Mouse (Mus musculus): ENCODE data around the gene Igsf11. TPM values are rescaled to one million over a fixed set of nuclear protein-coding genes. Genes with fewer than 3 reads are reported as not detected.
A peak's percentile ranks its signal among the peaks of the same experiment; 100 is the strongest.

Gene Igsf11
- polyA plus RNA-seq, 1 experiment from 2014 or later: 1.5 TPM

DNA sequence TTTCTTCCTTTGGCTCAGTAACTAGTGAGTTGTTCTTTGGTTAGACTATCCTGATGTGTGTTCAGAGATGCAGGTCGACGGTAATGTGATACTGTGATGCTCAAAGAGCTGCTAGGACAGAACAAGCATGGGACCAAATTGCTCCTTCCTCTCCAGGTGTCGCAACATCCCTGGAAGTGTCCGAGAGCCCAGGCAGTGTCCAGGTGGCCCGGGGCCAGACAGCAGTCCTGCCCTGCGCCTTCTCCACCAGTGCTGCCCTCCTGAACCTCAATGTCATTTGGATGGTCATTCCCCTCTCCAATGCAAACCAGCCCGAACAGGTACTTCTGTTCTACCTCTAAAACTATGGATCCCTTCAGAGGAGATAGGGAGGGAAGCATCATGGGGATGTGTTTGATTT is 114.5 kb downstream of the Igsf11 start:
- no peaks in the 10 kb centered on the region for H3K36me3 ChIP-seq
- WGBS: 89% methylated on average over 7 of the region's 7 CpGs
- no peak overlapping the region for H3K27ac ChIP-seq (replicated peaks)
- H3K4me1 ChIP-seq: no peaks in the 10 kb centered on the region
- H3K27me3 ChIP-seq (ENCODE audit: low read depth, poor library complexity, severe bottlenecking): no peaks in the 10 kb centered on the region
- H3K9me3 ChIP-seq (replicated peaks): no peaks in the 10 kb centered on the region
- DNase-seq (ENCODE audit: low spot score): no peak
- H3K4me3 ChIP-seq: no peak overlapping the region

DNA sequence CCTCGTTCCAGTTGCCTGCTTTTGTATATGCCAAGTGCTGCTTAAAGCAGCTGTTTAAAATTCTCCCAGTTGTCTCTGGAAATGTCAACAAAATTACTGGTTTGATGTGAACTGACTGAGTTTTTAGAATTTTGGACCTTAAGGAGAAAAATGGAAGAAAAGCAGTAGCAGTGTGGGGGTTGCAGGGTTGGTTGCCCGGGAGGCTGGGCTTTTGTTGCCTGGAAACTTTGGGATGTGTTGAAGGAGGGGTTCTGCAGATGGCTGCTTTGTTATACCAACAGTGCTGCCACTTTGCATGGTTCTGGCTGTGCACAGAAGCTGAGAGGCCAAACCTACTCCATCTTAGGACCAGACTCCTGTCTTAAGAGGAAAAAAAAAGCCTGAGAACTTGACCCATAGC is 127.0 kb downstream of the Igsf11 start:
- no peak for DNase-seq (ENCODE audit: low spot score)
- H3K9me3 ChIP-seq (replicated peaks): no peaks in the 10 kb centered on the region; the same call in 1 of the 2 replicates
- H3K27me3 ChIP-seq (ENCODE audit: low read depth, poor library complexity, severe bottlenecking): no peaks in the 10 kb centered on the region
- 58% methylated on average over 2 of the region's 2 CpGs for WGBS
- H3K27ac ChIP-seq (replicated peaks): peak overlapping the region; percentile 42; the same call in 1 of the 2 replicates
- no peaks in the 10 kb centered on the region for H3K36me3 ChIP-seq
- peaks cover 16% of the 10 kb centered on the region for H3K4me1 ChIP-seq
- no peak overlapping the region for H3K4me3 ChIP-seq

DNA sequence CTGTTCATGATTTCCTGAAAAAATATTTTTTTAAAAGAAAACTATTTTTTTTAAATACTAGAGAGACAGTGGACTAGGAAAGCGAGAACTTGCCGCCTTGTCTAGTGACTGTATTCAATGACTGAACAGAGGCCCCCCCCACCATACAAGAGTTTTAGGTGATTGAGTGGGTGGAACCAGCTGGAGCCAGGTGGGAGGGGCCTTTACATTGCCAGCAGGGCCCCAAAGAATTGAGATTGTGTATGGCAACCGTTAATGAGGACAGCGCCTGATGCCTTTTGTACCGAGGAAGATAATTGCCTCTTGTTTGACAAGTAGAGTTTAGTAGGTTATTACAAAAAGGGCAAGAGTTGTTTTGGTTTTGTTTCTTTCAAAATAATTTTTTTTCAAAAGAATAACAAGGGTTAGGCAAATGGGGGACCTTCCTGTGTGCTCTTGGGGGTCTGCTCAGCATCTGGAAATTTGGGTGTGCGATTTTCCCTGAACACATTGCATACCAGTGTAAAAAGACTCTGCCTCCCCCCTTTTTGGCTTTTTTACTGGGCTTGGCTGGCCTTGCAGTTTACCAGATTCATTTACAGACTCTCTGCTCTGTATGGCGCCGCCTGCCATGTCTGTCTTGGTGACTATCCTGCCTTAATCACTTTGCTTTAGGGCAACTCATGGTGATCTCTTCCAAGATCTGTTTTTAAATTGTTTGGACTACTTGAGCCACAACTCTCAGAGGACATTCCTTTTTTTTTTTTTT is 133.7 kb downstream of the Igsf11 start:
- no peaks in the 10 kb centered on the region for H3K9me3 ChIP-seq (replicated peaks)
- no peak for DNase-seq (ENCODE audit: low spot score)
- no peaks in the 10 kb centered on the region for H3K36me3 ChIP-seq
- no peak overlapping the region for H3K27ac ChIP-seq (replicated peaks)
- 87% methylated on average over 8 of the region's 8 CpGs for WGBS
- H3K4me1 ChIP-seq: no peaks in the 10 kb centered on the region
- H3K4me3 ChIP-seq: no peak overlapping the region
- H3K27me3 ChIP-seq (ENCODE audit: low read depth, poor library complexity, severe bottlenecking): no peaks in the 10 kb centered on the region

DNA sequence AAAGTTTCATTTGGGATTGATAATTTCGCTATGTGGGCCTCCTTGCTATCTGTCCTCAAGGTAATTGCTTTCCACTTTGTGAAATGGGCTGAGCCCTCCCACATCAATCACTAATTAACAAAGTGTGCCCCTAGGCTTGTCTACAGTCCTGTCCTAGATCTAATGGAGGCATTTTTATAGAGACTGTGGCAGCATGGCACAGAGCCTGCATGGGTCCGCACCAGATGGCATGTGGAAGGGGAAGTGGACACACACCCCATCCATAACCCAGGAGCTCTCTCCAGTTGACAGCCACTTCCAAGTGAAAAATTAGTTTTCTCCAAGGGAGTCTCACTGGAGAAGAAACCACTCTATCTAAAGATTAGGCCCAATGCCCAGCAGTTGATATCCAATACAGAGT is 138.9 kb downstream of the Igsf11 start:
- no peak for DNase-seq (ENCODE audit: low spot score)
- H3K4me1 ChIP-seq: no peaks in the 10 kb centered on the region
- WGBS: 92% methylated on average over 2 of the region's 2 CpGs
- H3K36me3 ChIP-seq: no peaks in the 10 kb centered on the region
- H3K27ac ChIP-seq (replicated peaks): no peak overlapping the region
- H3K4me3 ChIP-seq: no peak overlapping the region
- no peaks in the 10 kb centered on the region for H3K27me3 ChIP-seq (ENCODE audit: low read depth, poor library complexity, severe bottlenecking)
- no peaks in the 10 kb centered on the region for H3K9me3 ChIP-seq (replicated peaks)

DNA sequence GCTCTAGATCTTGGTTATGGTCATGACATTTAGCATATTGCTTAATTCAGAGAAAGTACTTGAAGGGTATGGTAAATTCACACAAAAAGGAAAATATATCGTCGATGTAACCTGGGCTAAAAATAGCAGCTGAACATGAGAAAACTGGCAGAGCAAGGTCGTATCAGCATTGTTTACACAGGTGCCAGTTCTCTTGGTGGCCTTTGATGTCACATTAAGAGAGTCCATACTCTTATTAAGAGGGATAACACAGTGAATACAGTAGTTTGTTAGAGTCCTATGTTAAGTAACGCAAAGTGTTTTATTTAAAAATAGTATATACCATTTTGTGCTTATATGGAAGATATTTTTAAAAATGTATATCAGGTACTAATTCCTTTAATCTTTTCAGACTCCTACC is 144.8 kb downstream of the Igsf11 start:
- Histone ChIP-seq H3K9me3 (replicated peaks) (no peaks in the 10 kb centered on the region), H3K4me1 (no peaks in the 10 kb centered on the region), H3K4me3 (no peak overlapping the region), H3K27ac (replicated peaks) (no peak overlapping the region), H3K36me3 (no peaks in the 10 kb centered on the region), H3K27me3 (ENCODE audit: low read depth, poor library complexity, severe bottlenecking) (no peaks in the 10 kb centered on the region)
- 82% methylated on average over 4 of the region's 4 CpGs for WGBS
- DNase-seq (ENCODE audit: low spot score): no peak

DNA sequence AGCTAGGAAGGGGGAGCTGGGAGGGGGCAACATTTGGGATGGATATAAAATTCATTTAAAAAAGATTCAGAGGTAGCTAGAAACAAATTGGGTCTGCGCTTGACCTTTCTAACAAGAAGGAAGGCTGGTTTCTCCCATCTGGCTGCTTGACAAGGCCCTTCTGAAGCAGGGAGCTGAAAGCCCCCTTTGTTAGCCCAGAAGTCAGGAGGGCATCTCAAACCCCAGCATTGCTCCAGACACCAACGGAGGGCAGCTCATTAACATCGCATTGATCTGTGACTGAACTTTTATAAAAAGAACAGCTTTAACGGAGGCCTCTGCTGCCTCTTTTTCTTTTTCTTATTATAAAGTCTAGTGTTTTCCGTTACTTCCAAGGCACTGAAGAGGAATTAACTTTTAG is 151.9 kb downstream of the Igsf11 start:
- Histone ChIP-seq H3K36me3 (no peaks in the 10 kb centered on the region), H3K9me3 (replicated peaks) (no peaks in the 10 kb centered on the region), H3K27ac (replicated peaks) (peak overlapping the region; percentile 39; the same call in 1 of the 2 replicates), H3K27me3 (ENCODE audit: low read depth, poor library complexity, severe bottlenecking) (peaks cover 23% of the 10 kb centered on the region; the same call in 1 of the 2 replicates), H3K4me1 (peaks cover 24% of the 10 kb centered on the region), H3K4me3 (no peak overlapping the region)
- DNase-seq (ENCODE audit: low spot score): no peak
- 31% methylated on average over 5 of the region's 5 CpGs for WGBS

DNA sequence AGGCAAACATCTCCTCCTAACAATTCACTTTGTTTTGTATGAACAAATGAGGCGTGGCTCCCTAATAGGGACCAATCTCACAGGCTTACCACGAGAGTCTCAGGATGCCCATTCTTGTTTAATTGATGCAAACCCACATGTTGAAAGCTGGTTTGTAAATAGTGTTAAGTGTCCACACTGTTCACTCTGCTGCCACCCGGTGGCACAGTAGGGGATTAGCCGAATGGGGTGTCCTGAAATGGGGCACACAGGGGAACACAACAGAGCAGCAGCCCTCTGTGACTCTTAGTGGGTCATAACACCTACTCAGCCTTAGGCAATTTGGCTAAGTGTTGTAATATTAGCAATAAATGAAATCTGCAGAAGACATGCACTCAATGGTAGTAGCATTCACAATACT is 156.4 kb downstream of the Igsf11 start:
- H3K4me3 ChIP-seq: no peak overlapping the region
- peak; percentile 35 for DNase-seq (ENCODE audit: low spot score)
- peaks cover 22% of the 10 kb centered on the region for H3K27me3 ChIP-seq (ENCODE audit: low read depth, poor library complexity, severe bottlenecking)
- peaks cover 20% of the 10 kb centered on the region for H3K4me1 ChIP-seq
- H3K9me3 ChIP-seq (replicated peaks): no peaks in the 10 kb centered on the region
- 21% methylated on average over 4 of the region's 4 CpGs for WGBS
- H3K36me3 ChIP-seq: no peaks in the 10 kb centered on the region
- no peak overlapping the region for H3K27ac ChIP-seq (replicated peaks)

DNA sequence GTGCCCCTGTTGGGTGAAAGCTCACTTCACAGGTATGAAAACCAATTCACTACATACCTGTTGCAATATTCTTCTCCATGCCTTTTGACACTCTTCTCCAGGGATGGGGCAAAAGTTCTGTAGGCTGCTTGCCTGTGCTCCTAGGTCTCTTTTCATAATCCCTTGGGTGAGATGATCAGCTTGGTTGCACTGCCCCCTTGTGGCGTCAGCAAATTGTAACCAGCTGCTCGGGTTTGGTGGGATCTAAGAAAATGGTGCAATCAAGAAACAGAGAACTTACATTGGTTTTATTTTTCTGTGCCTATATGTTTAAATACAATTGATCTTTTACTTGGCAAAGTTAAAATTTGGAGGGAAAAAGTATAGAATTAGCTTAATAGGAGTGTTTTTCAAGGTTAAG is 160.5 kb downstream of the Igsf11 start:
- Histone ChIP-seq H3K27me3 (ENCODE audit: low read depth, poor library complexity, severe bottlenecking) (peaks cover 13% of the 10 kb centered on the region), H3K27ac (replicated peaks) (no peak overlapping the region), H3K36me3 (no peaks in the 10 kb centered on the region), H3K9me3 (replicated peaks) (no peaks in the 10 kb centered on the region), H3K4me1 (no peaks in the 10 kb centered on the region), H3K4me3 (no peak overlapping the region)
- 1% methylated on average over 2 of the region's 2 CpGs for WGBS
- peak; percentile 74 for DNase-seq (ENCODE audit: low spot score)

DNA sequence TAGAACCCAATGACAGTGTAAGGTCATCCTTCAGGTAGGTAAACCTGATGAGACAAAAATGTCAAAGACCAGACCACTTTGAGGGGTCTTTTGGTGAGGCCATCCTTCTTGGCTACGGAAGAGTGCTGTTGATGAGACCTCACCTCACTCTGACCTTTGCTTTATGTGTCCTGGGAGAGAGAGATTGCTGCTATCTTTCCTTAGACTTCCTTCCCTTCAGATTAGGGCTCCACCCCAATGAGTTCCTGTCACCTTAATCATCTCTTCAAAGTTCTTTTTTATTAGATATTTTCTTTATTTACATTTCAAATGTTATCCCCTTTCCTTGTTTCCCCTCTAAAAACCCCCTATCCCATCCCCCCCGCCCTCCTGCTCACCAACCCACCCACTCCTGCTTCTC is 161.3 kb downstream of the Igsf11 start:
- Histone ChIP-seq H3K4me3 (no peak overlapping the region), H3K27me3 (ENCODE audit: low read depth, poor library complexity, severe bottlenecking) (peaks cover 8% of the 10 kb centered on the region), H3K4me1 (no peaks in the 10 kb centered on the region), H3K9me3 (replicated peaks) (no peaks in the 10 kb centered on the region), H3K27ac (replicated peaks) (no peak overlapping the region), H3K36me3 (no peaks in the 10 kb centered on the region)
- WGBS: 75% methylated on average over 2 of the region's 2 CpGs
- DNase-seq (ENCODE audit: low spot score): no peak

DNA sequence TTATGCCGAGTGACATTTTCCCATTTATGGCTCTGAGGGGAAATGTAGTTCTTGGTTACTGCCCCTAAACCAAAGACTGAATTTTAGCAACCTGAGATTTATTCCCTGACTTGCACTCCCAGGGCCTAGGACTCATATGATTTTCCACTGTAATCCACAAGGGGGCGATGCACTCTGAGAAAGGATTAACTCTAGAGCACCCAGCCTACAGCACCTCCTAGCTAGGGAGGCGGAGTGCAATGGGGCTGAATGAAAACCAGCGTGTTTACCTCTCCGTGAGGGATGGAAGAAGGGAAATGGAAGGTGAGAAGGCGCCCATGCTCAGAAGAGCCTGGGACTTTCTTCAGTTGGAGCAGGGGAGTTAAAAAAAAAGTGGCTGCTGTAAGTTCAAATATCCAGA is 163.6 kb downstream of the Igsf11 start:
- H3K4me1 ChIP-seq: no peaks in the 10 kb centered on the region
- no peaks in the 10 kb centered on the region for H3K9me3 ChIP-seq (replicated peaks)
- H3K27me3 ChIP-seq (ENCODE audit: low read depth, poor library complexity, severe bottlenecking): peaks cover 8% of the 10 kb centered on the region; the same call in 1 of the 2 replicates
- WGBS: 21% methylated on average over 6 of the region's 6 CpGs
- peak; percentile 31 for DNase-seq (ENCODE audit: low spot score)
- no peak overlapping the region for H3K4me3 ChIP-seq
- H3K36me3 ChIP-seq: no peaks in the 10 kb centered on the region
- H3K27ac ChIP-seq (replicated peaks): no peak overlapping the region

DNA sequence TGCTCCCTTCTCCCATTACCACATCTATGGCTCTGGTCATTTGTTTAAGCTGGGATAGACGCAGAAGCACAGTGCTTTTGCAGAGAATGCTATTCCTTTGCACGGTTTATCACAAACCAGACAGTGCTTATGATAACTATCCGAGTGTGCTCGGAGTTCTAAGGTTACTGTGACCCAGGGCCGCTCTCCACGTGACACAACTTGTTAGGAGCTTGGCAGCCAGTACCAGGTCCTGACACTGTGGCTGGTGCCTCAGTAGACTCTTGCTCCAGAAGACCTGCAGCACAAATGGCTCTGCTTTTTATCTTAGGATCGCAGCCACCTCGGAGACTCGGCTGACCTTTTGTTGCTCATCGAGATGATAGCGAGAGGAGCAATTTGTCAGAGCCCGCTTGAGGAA is 164.5 kb downstream of the Igsf11 start:
- no peak overlapping the region for H3K27ac ChIP-seq (replicated peaks)
- peaks cover 8% of the 10 kb centered on the region; the same call in 1 of the 2 replicates for H3K27me3 ChIP-seq (ENCODE audit: low read depth, poor library complexity, severe bottlenecking)
- no peaks in the 10 kb centered on the region for H3K9me3 ChIP-seq (replicated peaks)
- no peak overlapping the region for H3K4me3 ChIP-seq
- WGBS: 81% methylated on average over 12 of the region's 12 CpGs
- DNase-seq (ENCODE audit: low spot score): no peak
- no peaks in the 10 kb centered on the region for H3K36me3 ChIP-seq
- H3K4me1 ChIP-seq: no peaks in the 10 kb centered on the region

DNA sequence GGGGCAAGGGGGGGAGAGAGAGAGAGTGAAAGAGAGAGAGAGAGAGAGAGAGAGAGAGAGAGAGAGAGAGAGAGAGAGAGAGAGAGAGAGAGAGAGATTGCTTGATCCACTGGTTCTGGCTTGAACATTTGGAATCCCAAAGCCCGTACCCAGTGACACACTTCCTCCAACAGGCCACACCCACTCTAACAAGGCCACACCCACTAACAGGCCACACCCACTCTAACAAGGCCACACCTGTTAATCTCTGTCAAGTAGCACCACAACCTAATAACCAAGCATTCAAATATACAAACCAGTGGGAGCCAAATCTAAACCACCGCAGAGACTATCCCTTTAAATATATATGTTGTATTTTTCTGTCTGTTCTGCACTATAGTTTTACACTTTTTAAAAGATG is 166.4 kb downstream of the Igsf11 start:
- no peak overlapping the region for H3K27ac ChIP-seq (replicated peaks)
- no peak for DNase-seq (ENCODE audit: low spot score)
- WGBS: 98% methylated on average over 2 of the region's 2 CpGs
- H3K9me3 ChIP-seq (replicated peaks): no peaks in the 10 kb centered on the region
- H3K4me1 ChIP-seq: no peaks in the 10 kb centered on the region; the same call in 1 of the 2 replicates
- H3K36me3 ChIP-seq: no peaks in the 10 kb centered on the region
- H3K27me3 ChIP-seq (ENCODE audit: low read depth, poor library complexity, severe bottlenecking): 0 out of 2 replicates have a peak, but pooled peaks cover 1% of the 10 kb centered on the region
- H3K4me3 ChIP-seq: no peak overlapping the region

DNA sequence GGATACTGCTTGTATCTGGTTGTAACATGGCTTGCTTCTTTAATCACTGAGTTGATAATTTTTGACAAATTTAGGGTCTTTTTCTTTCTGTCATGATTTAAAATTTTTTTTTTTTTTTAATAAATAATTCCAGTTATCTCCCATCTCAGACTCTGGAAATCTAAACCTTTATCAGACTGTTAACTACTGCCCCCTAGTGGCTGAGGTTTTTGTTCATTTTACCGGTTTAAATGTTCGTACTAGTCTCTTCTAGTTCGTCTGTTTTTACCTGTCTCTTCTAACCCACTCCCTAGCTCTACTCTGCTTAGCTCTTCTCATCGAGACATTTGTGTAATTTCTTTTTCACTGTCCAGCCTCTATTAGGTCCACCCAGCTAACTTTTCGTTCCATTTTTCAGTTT is 170.1 kb downstream of the Igsf11 start:
- Histone ChIP-seq H3K9me3 (replicated peaks) (no peaks in the 10 kb centered on the region), H3K27me3 (ENCODE audit: low read depth, poor library complexity, severe bottlenecking) (no peaks in the 10 kb centered on the region), H3K27ac (replicated peaks) (no peak overlapping the region), H3K4me3 (no peak overlapping the region), H3K4me1 (peaks cover 21% of the 10 kb centered on the region), H3K36me3 (no peaks in the 10 kb centered on the region)
- no peak for DNase-seq (ENCODE audit: low spot score)
- WGBS: 44% methylated on average over 5 of the region's 5 CpGs
